Mouse (Mus musculus) heart, postnatal 0 days (tissue): ENCODE measurements around the gene Slc25a25. TPM values are rescaled to one million over a fixed set of nuclear protein-coding genes. Genes with fewer than 3 reads are reported as not detected.

Experiments
- ATAC-seq: fragments of 200-750 bp; cut with Nextera tagmentation; 2 replicates; pipeline ENCODE4 v1.8.0; 2017; ENCODE audit warnings: low read depth, moderate number of reproducible peaks, moderate library complexity; ENCODE audit not compliant: insufficient read depth
- DNase-seq: peaks from one replicate; pipeline ENCODE4 v3.0.0-alpha.2; 2016; ENCODE audit warnings: low spot score
- H3K27ac ChIP-seq: fragments of 300-500 bp; sonication (generic); 2 replicates; pipeline ENCODE4 v1.5.1; 2014; ENCODE audit warnings: low read depth, mild to moderate bottlenecking
- H3K27me3 ChIP-seq: fragments of 300-500 bp; sonication (generic); 2 replicates; pipeline ENCODE4 v1.6.1; 2014; ENCODE audit warnings: low read length, mixed read lengths; ENCODE audit not compliant: control insufficient read depth, insufficient read depth
- H3K36me3 ChIP-seq: fragments of 300-500 bp; sonication (generic); replicated peaks from 2 replicates; pipeline ENCODE4 v1.6.1; 2014; ENCODE audit warnings: low read length, mixed read lengths; ENCODE audit not compliant: control insufficient read depth, insufficient read depth
- H3K4me1 ChIP-seq: fragments of 300-500 bp; sonication (generic); 2 replicates; pipeline ENCODE4 v1.6.1; 2014; ENCODE audit warnings: antibody characterized with exemption; ENCODE audit not compliant: control insufficient read depth, insufficient read depth
- H3K4me2 ChIP-seq: fragments of 300-500 bp; sonication (generic); 2 replicates; pipeline ENCODE4 v1.6.1; 2014; ENCODE audit warnings: low read depth, mild to moderate bottlenecking, low read length, moderate library complexity
- H3K4me3 ChIP-seq: fragments of 300-500 bp; sonication (generic); 2 replicates; pipeline ENCODE4 v1.5.1; 2014; ENCODE audit warnings: low read depth, low read length
- H3K9ac ChIP-seq: fragments of 300-500 bp; sonication (generic); replicated peaks from 2 replicates; pipeline ENCODE4 v1.6.1; 2014; ENCODE audit warnings: low read depth, low read length, mixed read lengths
- H3K9me3 ChIP-seq: fragments of 300-500 bp; sonication (generic); replicated peaks from 2 replicates; pipeline ENCODE4 v1.6.1; 2016; ENCODE audit warnings: low read length; ENCODE audit not compliant: control insufficient read depth
- CTCF ChIP-seq: IDR thresholded peaks from 2 replicates; pipeline ENCODE4 v1.5.1; 2016; ENCODE audit warnings: antibody characterized with exemption, control low read depth, low read depth
- EP300 ChIP-seq: IDR thresholded peaks from 2 replicates; pipeline ENCODE4 v1.6.1; 2016; ENCODE audit warnings: antibody characterized with exemption, low read depth
- WGBS: fragments of 180-500 bp; shearing (Covaris S2); extraction: QIAGEN DNeasy Blood & Tissue Kit; methylation state at CpG from one replicate; pipeline ENCODE4 v1.1.7; 2014; 5-methylcytosine and 5-hydroxymethylcytosine counted together
- polyA plus RNA-seq: library from polyadenylated mRNA; unstranded; fragments of >200 nt; fragmentation: Nextera tagmentation; extraction: Ambion mirVana; gene quantifications from 2 replicates; pipeline ENCODE4 v1.2.1, GENCODE M21; 2015
- total RNA-seq: library from RNA; depleted of rRNA; stranded (reverse); fragments of >200 nt; gene quantifications from 2 replicates; pipeline ENCODE4 v1.2.3, GENCODE M21; 2014; ENCODE audit warnings: low replicate concordance; rRNA removed

Slc25a25 gene
- total and polyA plus RNA-seq, 2 experiments from 2014 or later = 6.6 to 12.5 TPM

DNA sequence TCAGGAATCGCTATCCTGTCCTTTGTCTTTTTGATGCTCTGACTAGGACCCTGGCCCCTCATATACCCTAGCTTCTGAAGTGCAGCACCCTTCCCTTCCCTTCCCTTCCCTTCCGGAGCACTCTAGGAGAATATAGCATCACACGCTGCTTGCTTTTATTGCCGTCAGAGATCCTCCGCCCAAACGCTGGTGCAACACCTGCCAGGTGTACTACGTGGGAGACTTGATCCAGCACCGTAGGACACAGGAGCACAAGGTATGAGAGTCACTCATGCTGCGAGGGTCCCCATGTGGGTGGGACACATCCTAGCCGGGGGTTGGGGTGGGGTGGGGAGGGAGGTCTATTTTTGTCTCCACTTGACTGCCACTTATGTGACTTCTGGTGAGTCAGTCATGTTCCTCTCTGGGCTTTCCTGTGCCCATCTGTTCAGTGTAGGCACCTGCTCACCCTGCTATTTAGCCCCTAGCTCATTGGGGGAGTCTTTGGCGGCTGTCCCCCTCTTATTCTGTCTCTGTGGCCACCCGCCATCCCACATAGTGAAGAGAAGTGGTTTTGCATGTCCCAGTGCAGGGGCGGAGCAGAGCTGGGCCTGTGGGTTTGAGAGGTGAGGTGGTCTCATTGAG lies 75.8 kb downstream of the Slc25a25 start:
- no peak overlapping the region for H3K9ac ChIP-seq
- H3K4me3 ChIP-seq = no peak overlapping the region
- peaks cover 82% of the 10 kb centered on the region for H3K36me3 ChIP-seq
- H3K27me3 ChIP-seq = no peaks in the 10 kb centered on the region
- H3K9me3 ChIP-seq = no peaks in the 10 kb centered on the region
- TF ChIP-seq CTCF (no peak), EP300 (no peak)
- DNase-seq (no peak), ATAC-seq (0 out of 2 replicates have a peak, but pooled peaks have one; percentile 14)
- no peaks in the 10 kb centered on the region for H3K4me1 ChIP-seq
- H3K27ac ChIP-seq = no peak overlapping the region
- no peak overlapping the region for H3K4me2 ChIP-seq
- 66% methylated on average over 13 of the region's 13 CpGs for WGBS

DNA sequence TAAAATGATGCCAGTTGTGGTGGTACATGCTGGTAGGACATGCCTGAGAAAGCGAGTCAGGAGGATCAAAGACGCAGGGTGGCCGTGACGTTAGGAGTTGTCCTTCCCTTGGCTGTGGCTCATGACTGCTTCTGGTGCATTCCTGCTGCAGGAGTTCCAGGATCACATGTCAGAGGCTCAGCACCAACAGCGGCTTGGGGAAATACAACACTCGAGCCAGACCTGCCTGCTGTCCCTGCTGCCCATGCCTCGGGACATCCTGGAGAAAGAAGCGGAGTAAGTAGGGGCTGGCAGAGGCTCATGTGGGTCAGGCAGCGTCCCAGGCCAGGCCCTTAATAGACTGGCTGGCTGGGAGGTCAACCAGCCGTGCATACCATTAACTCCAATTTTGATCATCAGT lies 77.1 kb downstream of the Slc25a25 start:
- H3K4me2 ChIP-seq = no peak overlapping the region
- H3K27me3 ChIP-seq = no peaks in the 10 kb centered on the region
- H3K36me3 ChIP-seq = peaks cover 88% of the 10 kb centered on the region
- no peaks in the 10 kb centered on the region for H3K9me3 ChIP-seq
- 58% methylated on average over 10 of the region's 10 CpGs for WGBS
- peak; percentile 34; the same call in 1 of the 2 replicates for ATAC-seq
- H3K9ac ChIP-seq = no peak overlapping the region
- H3K4me3 ChIP-seq = no peak overlapping the region
- no peaks in the 10 kb centered on the region for H3K4me1 ChIP-seq
- no peak overlapping the region; the same call in 1 of the 2 replicates for H3K27ac ChIP-seq
- no peak for DNase-seq
- TF ChIP-seq CTCF = no peak
- no peak for TF ChIP-seq EP300

- no peak for TF ChIP-seq CTCF
- TF ChIP-seq EP300 = no peak
- Histone ChIP-seq H3K9me3 (no peaks in the 10 kb centered on the region), H3K9ac (no peak overlapping the region), H3K4me2 (no peak overlapping the region), H3K27me3 (no peaks in the 10 kb centered on the region), H3K36me3 (peaks cover 66% of the 10 kb centered on the region), H3K27ac (no peak overlapping the region), H3K4me1 (peaks cover 5% of the 10 kb centered on the region), H3K4me3 (no peak overlapping the region)
- WGBS = 93% methylated on average over 5 of the region's 5 CpGs
- ATAC-seq = no peak
- DNase-seq = no peak
Observed at GRCm38 (mm10) chr2:32367315-32367714, 83.9 kb downstream of the Slc25a25 start.

Other genes starting within 250 kb of the Slc25a25 start
- 19.8 and 21.4 TPM in 2 replicates for gene Pomt1, start 214.9 kb downstream of the Slc25a25 start, total RNA-seq
- 6.7 and 7.4 TPM in 2 replicates for gene Pomt1, start 214.9 kb downstream of the Slc25a25 start, polyA plus RNA-seq
- gene Uck1, start 191.3 kb downstream of the Slc25a25 start, total RNA-seq = 47.2 and 55.1 TPM in 2 replicates
- 30.0 and 32.1 TPM in 2 replicates for gene Uck1, start 191.3 kb downstream of the Slc25a25 start, polyA plus RNA-seq
- gene Golga2, start 164.1 kb downstream of the Slc25a25 start, total RNA-seq = 46.7 and 56.4 TPM in 2 replicates
- gene Golga2, start 164.1 kb downstream of the Slc25a25 start, polyA plus RNA-seq = 20.8 and 23.4 TPM in 2 replicates
- 248 and 262 TPM in 2 replicates for gene Swi5, start 163.4 kb downstream of the Slc25a25 start, total RNA-seq
- gene Swi5, start 163.4 kb downstream of the Slc25a25 start, polyA plus RNA-seq = 330 and 353 TPM in 2 replicates
- gene Ciz1, start 99.1 kb downstream of the Slc25a25 start, total RNA-seq = 61.9 and 79.9 TPM in 2 replicates
- gene Ciz1, start 99.1 kb downstream of the Slc25a25 start, polyA plus RNA-seq = 17.6 and 18.5 TPM in 2 replicates
- gene Dnm1, start 98.1 kb downstream of the Slc25a25 start, total RNA-seq = 3.4 and 10.3 TPM in 2 replicates
- 1.5 and 1.6 TPM in 2 replicates for gene Dnm1, start 98.1 kb downstream of the Slc25a25 start, polyA plus RNA-seq
- 159 and 195 TPM in 2 replicates for gene 1110008P14Rik, start 69.5 kb downstream of the Slc25a25 start, total RNA-seq
- gene 1110008P14Rik, start 69.5 kb downstream of the Slc25a25 start, polyA plus RNA-seq = 77.0 and 84.9 TPM in 2 replicates
- 1.1 and 6.0 TPM in 2 replicates for gene Lcn2, start 63.2 kb downstream of the Slc25a25 start, total RNA-seq
- gene Lcn2, start 63.2 kb downstream of the Slc25a25 start, polyA plus RNA-seq = 1.8 and 2.0 TPM in 2 replicates
- gene Ptges2, start 55.5 kb downstream of the Slc25a25 start, total RNA-seq = 33.9 and 46.7 TPM in 2 replicates
- gene Ptges2, start 55.5 kb downstream of the Slc25a25 start, polyA plus RNA-seq = 62.6 and 65.4 TPM in 2 replicates
- gene Naif1, start 988 bp downstream of the Slc25a25 start, total RNA-seq = 3.2 and 4.2 TPM in 2 replicates
- 3.3 and 3.5 TPM in 2 replicates for gene Naif1, start 988 bp downstream of the Slc25a25 start, polyA plus RNA-seq
- gene Fam102a, start 83.9 kb upstream of the Slc25a25 start, total RNA-seq = 11.2 and 12.3 TPM in 2 replicates
- 2.8 and 3.1 TPM in 2 replicates for gene Fam102a, start 83.9 kb upstream of the Slc25a25 start, polyA plus RNA-seq
- 17.9 and 31.0 TPM in 2 replicates for gene Dpm2, start 119.4 kb upstream of the Slc25a25 start, total RNA-seq
- 56.1 and 58.4 TPM in 2 replicates for gene Dpm2, start 119.4 kb upstream of the Slc25a25 start, polyA plus RNA-seq
- gene Pip5kl1, start 123.4 kb upstream of the Slc25a25 start, total RNA-seq = not detected in 2 replicates
- 0.18 TPM in 1 of 2 replicates, not detected in the other for gene Pip5kl1, start 123.4 kb upstream of the Slc25a25 start, polyA plus RNA-seq
- not detected in 2 replicates for gene 9430097D07Rik, start 124.2 kb upstream of the Slc25a25 start, total RNA-seq
- gene 9430097D07Rik, start 124.2 kb upstream of the Slc25a25 start, polyA plus RNA-seq = not detected in 2 replicates
- 25.7 and 28.0 TPM in 2 replicates for gene St6galnac4, start 135.7 kb upstream of the Slc25a25 start, total RNA-seq
- 25.5 and 27.0 TPM in 2 replicates for gene St6galnac4, start 135.7 kb upstream of the Slc25a25 start, polyA plus RNA-seq
- gene St6galnac6, start 148.3 kb upstream of the Slc25a25 start, total RNA-seq = 102 and 117 TPM in 2 replicates
- gene St6galnac6, start 148.3 kb upstream of the Slc25a25 start, polyA plus RNA-seq = 44.1 and 44.3 TPM in 2 replicates
- gene Ak1, start 170.3 kb upstream of the Slc25a25 start, total RNA-seq = 544 and 572 TPM in 2 replicates
- gene Ak1, start 170.3 kb upstream of the Slc25a25 start, polyA plus RNA-seq = 721 and 737 TPM in 2 replicates
- gene Eng, start 195.2 kb upstream of the Slc25a25 start, total RNA-seq = 123 and 148 TPM in 2 replicates
- gene Eng, start 195.2 kb upstream of the Slc25a25 start, polyA plus RNA-seq = 133 and 137 TPM in 2 replicates